Mouse (Mus musculus) CH12.LX (cell line): ENCODE measurements around the gene Gm20388. TPM values are rescaled to one million over a fixed set of nuclear protein-coding genes. Genes with fewer than 3 reads are reported as not detected.

ENCODE experiments used
- DNase-seq: peaks from one replicate; pipeline ENCODE4 v3.0.0-alpha.2; 2013; ENCODE audit errors: extremely low read depth
- H3K27ac ChIP-seq: 2 replicates; pipeline ENCODE4 v1.5.1; 2012; ENCODE audit warnings: low read depth, mild to moderate bottlenecking, control low read depth, moderate library complexity; ENCODE audit not compliant: insufficient read depth
- H3K27me3 ChIP-seq: replicated peaks from 2 replicates; pipeline ENCODE3; 2012; ENCODE audit warnings: inconsistent platforms
- H3K36me3 ChIP-seq, 2 experiments: replicated peaks in 1 of 2; 2 replicates each; pipeline versions ENCODE3 to v1.6.1; 2012; ENCODE audit warnings: inconsistent platforms in 1 of 2, low read length in 1 of 2, mild to moderate bottlenecking in 1 of 2, mixed read lengths in 1 of 2, moderate library complexity in 1 of 2; ENCODE audit not compliant: control insufficient read depth in 1 of 2, insufficient read depth in 1 of 2
- H3K4me1 ChIP-seq, 2 experiments: 2 replicates each; pipeline ENCODE4 v1.6.1; 2012; ENCODE audit warnings: inconsistent platforms in 1 of 2, moderate library complexity in 1 of 2; ENCODE audit not compliant: insufficient read depth in 2 of 2, control insufficient read depth in 1 of 2
- H3K4me2 ChIP-seq: 2 replicates; pipeline ENCODE4 v1.6.1; 2012; ENCODE audit warnings: low read depth, mild to moderate bottlenecking, control low read depth; ENCODE audit not compliant: poor library complexity, insufficient read depth, severe bottlenecking
- H3K4me3 ChIP-seq, 3 experiments: fragments of 150-350 bp in 1 of 3; sonication (generic) in 1 of 3; replicated peaks in 1 of 3; 2 replicates each; pipeline versions ENCODE3 to v1.5.1; 2011 to 2012; ENCODE audit warnings: low read depth in 2 of 3, low read length in 2 of 3, mild to moderate bottlenecking in 2 of 3, moderate library complexity in 2 of 3, control low read depth in 1 of 3, improper control_type of control experiment in 1 of 3, inconsistent platforms in 1 of 3, mixed read lengths in 1 of 3; ENCODE audit not compliant: poor library complexity in 1 of 3
- H3K79me2 ChIP-seq: replicated peaks from 2 replicates; pipeline ENCODE4 v1.6.1; 2012; ENCODE audit warnings: mild to moderate bottlenecking, moderate library complexity; ENCODE audit not compliant: control insufficient read depth, poor library complexity, insufficient read depth, severe bottlenecking; ENCODE audit errors: extremely low read depth
- H3K9ac ChIP-seq: 2 replicates; pipeline ENCODE4 v1.6.1; 2012; ENCODE audit warnings: low read depth, mild to moderate bottlenecking, control low read depth, moderate library complexity; ENCODE audit not compliant: insufficient read depth
- H3K9me3 ChIP-seq: replicated peaks from 2 replicates; pipeline ENCODE3; 2012; ENCODE audit warnings: low read length, inconsistent platforms, mixed read lengths
- BHLHE40 ChIP-seq: IDR thresholded peaks from 2 replicates; pipeline ENCODE4 v1.6.1; 2011; ENCODE audit warnings: mild to moderate bottlenecking, low read depth, low read length, improper control_type of control experiment
- CHD1 ChIP-seq: IDR thresholded peaks from 2 replicates; pipeline ENCODE4 v1.6.1; 2012; ENCODE audit warnings: low read depth, low read length, improper control_type of control experiment, inconsistent platforms
- CHD2 ChIP-seq: IDR thresholded peaks from 2 replicates; pipeline ENCODE4 v1.6.1; 2011; ENCODE audit warnings: low read length, improper control_type of control experiment
- CTCF ChIP-seq, 2 experiments: IDR thresholded peaks in 1 of 2; conservative IDR thresholded peaks in 1 of 2; 2 replicates each; pipeline ENCODE4 v1.5.1; 2011 to 2012; ENCODE audit warnings: low read depth in 2 of 2, low read length in 2 of 2, improper control_type of control experiment in 1 of 2, inconsistent platforms in 1 of 2, mild to moderate bottlenecking in 1 of 2, moderate library complexity in 1 of 2
- ELF1 ChIP-seq: IDR thresholded peaks from 2 replicates; pipeline ENCODE4 v1.6.1; 2014; ENCODE audit warnings: low read depth, mild to moderate bottlenecking, inconsistent platforms, low read length, improper control_type of control experiment
- EP300 ChIP-seq: IDR thresholded peaks from 2 replicates; pipeline ENCODE4 v1.6.1; 2011; ENCODE audit warnings: low read length, improper control_type of control experiment
- ETS1 ChIP-seq: conservative IDR thresholded peaks from 2 replicates; pipeline ENCODE4 v1.6.1; 2012; ENCODE audit warnings: low read depth, mild to moderate bottlenecking, inconsistent platforms, low read length, improper control_type of control experiment, moderate library complexity
- GABPA ChIP-seq: IDR thresholded peaks from 2 replicates; pipeline ENCODE4 v1.6.1; 2012; ENCODE audit warnings: low read depth, low read length, improper control_type of control experiment, inconsistent platforms; ENCODE audit not compliant: insufficient replicate concordance
- HCFC1 ChIP-seq: IDR thresholded peaks from 2 replicates; pipeline ENCODE4 v1.6.1; 2012; ENCODE audit warnings: low read depth, mild to moderate bottlenecking, inconsistent platforms, low read length, improper control_type of control experiment
- MAFK ChIP-seq: IDR thresholded peaks from 2 replicates; pipeline ENCODE4 v1.6.1; 2011; ENCODE audit warnings: low read length, improper control_type of control experiment; ENCODE audit not compliant: insufficient replicate concordance
- MAX ChIP-seq: IDR thresholded peaks from 2 replicates; pipeline ENCODE4 v1.6.1; 2011; ENCODE audit warnings: low read length, improper control_type of control experiment
- MAZ ChIP-seq: IDR thresholded peaks from 2 replicates; pipeline ENCODE4 v1.6.1; 2012; ENCODE audit warnings: low read depth, mild to moderate bottlenecking, inconsistent platforms, low read length, improper control_type of control experiment, moderate library complexity
- MEF2A ChIP-seq: IDR thresholded peaks from 2 replicates; pipeline ENCODE4 v1.6.1; 2014; ENCODE audit warnings: low read depth, mild to moderate bottlenecking, inconsistent platforms, low read length, improper control_type of control experiment, borderline replicate concordance
- NRF1 ChIP-seq: IDR thresholded peaks from 2 replicates; pipeline ENCODE4 v1.6.1; 2014; ENCODE audit warnings: low read depth, mild to moderate bottlenecking, inconsistent platforms, low read length, improper control_type of control experiment, moderate library complexity
- POLR2AphosphoS2 ChIP-seq: IDR thresholded peaks from 2 replicates; pipeline ENCODE4 v1.6.1; 2011; ENCODE audit warnings: low read depth, low read length, improper control_type of control experiment
- RCOR1 ChIP-seq: conservative IDR thresholded peaks from 2 replicates; pipeline ENCODE4 v1.6.1; 2012; ENCODE audit warnings: low read depth, mild to moderate bottlenecking, inconsistent platforms, low read length, improper control_type of control experiment
- SIN3A ChIP-seq: IDR thresholded peaks from 2 replicates; pipeline ENCODE4 v1.6.1; 2012; ENCODE audit warnings: low read length, improper control_type of control experiment, inconsistent platforms
- SMC3 ChIP-seq: IDR thresholded peaks from 2 replicates; pipeline ENCODE4 v1.6.1; 2011; ENCODE audit warnings: low read depth, low read length, improper control_type of control experiment
- USF1 ChIP-seq: IDR thresholded peaks from 2 replicates; pipeline ENCODE4 v1.6.1; 2014; ENCODE audit warnings: low read depth, mild to moderate bottlenecking, inconsistent platforms, low read length, improper control_type of control experiment
- ZKSCAN1 ChIP-seq: IDR thresholded peaks from 2 replicates; pipeline ENCODE4 v1.6.1; 2012; ENCODE audit warnings: low read depth, inconsistent platforms, low read length, improper control_type of control experiment, borderline replicate concordance
- ZNF384 ChIP-seq: IDR thresholded peaks from 2 replicates; pipeline ENCODE4 v1.6.1; 2012; ENCODE audit warnings: low read depth, low read length, improper control_type of control experiment, inconsistent platforms
- dilution Hi-C: fragments of 300-500 bp; cut with MboI; formaldehyde crosslinking; loops from 2 replicates; pipeline ENCODE4 v1.14.3; 2020; ENCODE audit warnings: low sequenced_read_pairs; ENCODE audit not compliant: extremely low pct_unique_long_range_greater_than_20kb, extremely low pct_ligation_motif_present
- in situ Hi-C: fragments of 300-500 bp; cut with MboI; formaldehyde crosslinking; loops from 3 replicates; pipeline ENCODE4 v1.14.3; 2019; ENCODE audit warnings: low sequenced_read_pairs, low pct_ligation_motif_present, low pct_unique_long_range_greater_than_20kb, mixed read lengths
- polyA plus RNA-seq: library from polyadenylated mRNA; unstranded; fragments of >175 nt; gene quantifications from 2 replicates; pipeline ENCODE4 v1.2.1, GENCODE M21; 2012; ENCODE audit warnings: low read depth; ENCODE audit not compliant: insufficient read length
- total RNA-seq, 2 experiments: library from RNA; depleted of rRNA; stranded (reverse); fragments of 300-350 nt in 1 of 2; fragments of >200 nt in 1 of 2; gene quantifications; 2 replicates each; pipeline ENCODE4 v1.2.3; 2012 to 2014

The Gm20388 gene
- total and polyA plus RNA-seq, 3 experiments, result 14.8 to 26.3 (median 22.2) TPM

DNA sequence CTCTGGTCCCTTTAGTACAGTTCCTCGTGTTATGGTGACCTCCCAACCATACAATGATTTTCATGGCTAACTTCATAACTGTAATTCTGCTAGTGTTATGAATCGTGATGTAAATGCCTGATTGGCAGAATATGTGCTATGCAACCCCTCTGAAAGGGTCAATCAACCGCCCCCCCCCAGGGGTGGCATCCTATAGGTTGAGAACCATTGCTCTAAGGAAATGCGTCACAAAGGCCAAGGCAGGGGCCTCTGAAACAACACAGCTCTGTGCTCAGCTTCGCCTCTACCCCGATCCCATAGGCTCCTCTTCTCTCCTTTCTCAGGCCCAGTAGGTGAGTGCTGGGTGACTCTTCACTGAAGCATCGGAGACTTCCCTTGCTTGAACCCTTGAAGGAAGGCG is 775.0 kb downstream of the Gm20388 start:
- H3K4me3 ChIP-seq, result peak overlapping the region in 1 of 3 experiments; percentile 16
- peaks cover 23% of the 10 kb centered on the region for H3K27me3 ChIP-seq
- peaks cover 24 to 57% of the 10 kb centered on the region in 2 experiments for H3K4me1 ChIP-seq
- no peak overlapping the region for H3K9ac ChIP-seq
- no peaks in the 10 kb centered on the region for H3K36me3 ChIP-seq
- TF ChIP-seq RCOR1, result no peak
- TF ChIP-seq CHD1, result no peak
- TF ChIP-seq USF1, result no peak
- TF ChIP-seq POLR2AphosphoS2, result no peak
- TF ChIP-seq HCFC1, result no peak
- no peak for TF ChIP-seq MAZ
- TF ChIP-seq SMC3, result no peak
- no peak for TF ChIP-seq MAFK
- no peak for TF ChIP-seq ZNF384
- TF ChIP-seq MAX, result no peak
- no peak for TF ChIP-seq ZKSCAN1
- no peak for TF ChIP-seq ELF1
- TF ChIP-seq ETS1, result no peak
- TF ChIP-seq CHD2, result no peak
- no peak for TF ChIP-seq BHLHE40
- H3K79me2 ChIP-seq, result no peaks in the 10 kb centered on the region
- no peaks in the 10 kb centered on the region for H3K9me3 ChIP-seq
- DNase-seq, result no peak
- H3K4me2 ChIP-seq, result no peak overlapping the region
- in situ Hi-C loops, result no loop called here
- dilution Hi-C loops, result no loop called here
- no peak overlapping the region for H3K27ac ChIP-seq

DNA sequence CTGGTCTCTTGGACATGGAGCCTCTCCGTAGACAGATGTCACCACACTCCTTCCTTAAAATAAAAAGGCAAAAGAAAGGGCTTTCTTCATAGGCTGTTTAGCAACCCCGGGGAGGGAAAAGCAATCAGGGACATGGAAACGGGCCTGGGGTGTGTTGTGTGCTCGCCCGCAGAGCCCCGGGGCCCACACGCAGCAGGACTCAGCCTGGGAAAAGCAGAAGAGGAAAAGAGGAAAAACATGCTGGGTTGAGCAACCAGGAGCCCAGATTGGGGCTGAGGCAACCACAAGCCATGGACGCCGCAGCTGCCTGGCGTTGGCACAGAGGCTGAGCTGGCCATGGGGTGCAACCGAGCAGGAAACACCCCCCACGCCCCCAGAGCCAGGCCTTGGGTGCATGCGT is 775.4 kb downstream of the Gm20388 start:
- in situ Hi-C loops (no loop called here), dilution Hi-C loops (no loop called here)
- Histone ChIP-seq H3K4me2 (no peak overlapping the region), H3K27me3 (peaks cover 23% of the 10 kb centered on the region), H3K79me2 (no peaks in the 10 kb centered on the region), H3K4me1 (peaks cover 24 to 53% of the 10 kb centered on the region in 2 experiments), H3K9me3 (no peaks in the 10 kb centered on the region), H3K27ac (no peak overlapping the region), H3K36me3 (no peaks in the 10 kb centered on the region), H3K4me3 (peak overlapping the region in 1 of 3 experiments; percentile 16), H3K9ac (no peak overlapping the region)
- no peak for DNase-seq
- TF ChIP-seq SIN3A, result no peak
- TF ChIP-seq EP300, result no peak
- TF ChIP-seq GABPA, result no peak
- TF ChIP-seq MEF2A, result no peak
- TF ChIP-seq HCFC1, result no peak
- no peak for TF ChIP-seq ZNF384
- no peak for TF ChIP-seq CTCF (conservative IDR thresholded peaks at IDR 0.05 in 1 of 2, IDR thresholded peaks at IDR 0.05 in 1 of 2; ENCODE audit: low read depth in 2 of 2, low read length in 2 of 2)
- no peak for TF ChIP-seq NRF1
- TF ChIP-seq ZKSCAN1, result no peak
